Mouse (Mus musculus): ENCODE data around the gene Asb18. TPM values are rescaled to one million over a fixed set of nuclear protein-coding genes. Genes with fewer than 3 reads are reported as not detected.
A peak's percentile ranks its signal among the peaks of the same experiment; 100 is the strongest.

Asb18 gene
- polyA plus RNA-seq, 1 experiment from 2014 or later, result 0.06 TPM

DNA sequence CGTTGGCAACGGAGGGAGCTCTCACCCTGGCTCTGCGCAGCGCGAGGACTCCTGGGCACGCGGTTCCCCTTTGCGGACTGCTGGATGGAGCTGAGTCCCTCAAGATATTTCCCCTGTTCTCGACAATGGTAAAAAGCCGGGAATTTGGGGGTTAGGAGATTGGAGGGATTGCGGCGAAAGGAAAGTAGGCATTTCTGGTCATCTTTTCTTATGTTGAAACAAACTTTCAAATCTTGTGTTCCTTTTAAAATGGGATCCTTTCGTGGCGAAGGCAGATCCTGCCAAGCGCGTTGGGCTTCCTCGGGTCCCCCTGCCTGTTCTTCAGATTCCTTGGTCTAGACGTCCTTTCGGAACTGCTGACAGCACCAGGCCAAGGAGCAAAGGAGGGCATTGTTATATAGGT, 82.4 kb downstream of the Asb18 start:
- H3K4me1 ChIP-seq (ENCODE audit: control insufficient read depth, insufficient read depth, low read length), result peaks cover 20% of the 10 kb centered on the region; the same call in 1 of the 2 replicates
- H3K4me2 ChIP-seq (ENCODE audit: low read depth, low read length), result no peak overlapping the region
- 5% methylated on average over 19 of the region's 19 CpGs for WGBS
- H3K9me3 ChIP-seq (replicated peaks; ENCODE audit: control insufficient read depth, low read length), result no peaks in the 10 kb centered on the region
- H3K36me3 ChIP-seq (ENCODE audit: control insufficient read depth, insufficient read depth, low read length), result no peaks in the 10 kb centered on the region
- no peak for ATAC-seq (ENCODE audit: insufficient read depth, low FRiP score)
- H3K27me3 ChIP-seq (ENCODE audit: control insufficient read depth, insufficient read depth, low read length), result peaks cover 85% of the 10 kb centered on the region
- no peak overlapping the region for H3K27ac ChIP-seq (ENCODE audit: low read length)
- H3K9ac ChIP-seq (ENCODE audit: low read length), result no peak overlapping the region
- H3K4me3 ChIP-seq (replicated peaks; ENCODE audit: low read length), result no peak overlapping the region

DNA sequence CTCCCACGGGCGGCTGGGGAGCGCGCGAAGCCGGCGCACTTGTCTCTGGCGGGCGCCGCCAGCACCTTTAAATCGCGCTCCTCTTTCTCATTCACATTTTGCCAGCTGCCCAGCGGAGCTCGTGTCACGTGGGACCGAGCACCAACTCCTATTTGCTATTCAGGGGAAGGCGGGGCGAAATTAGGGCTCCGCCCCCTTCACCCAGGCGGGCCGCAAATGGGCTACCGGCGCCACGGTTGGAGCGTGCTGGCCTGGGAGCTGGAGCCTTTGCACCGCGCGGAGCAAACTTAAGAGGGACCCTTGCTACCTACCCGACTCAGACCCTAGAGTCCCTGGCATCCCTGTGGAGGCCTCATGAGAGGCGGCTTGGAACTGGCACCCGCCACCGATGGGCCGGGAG, 83.3 kb downstream of the Asb18 start, which contains the start of gene Gbx2:
Gene Gbx2 (minus strand): TSS at position 60 of the 400 bp plus-strand sequence.
- ATAC-seq (ENCODE audit: insufficient read depth, low FRiP score), result peak; percentile 68
- Histone ChIP-seq H3K27me3 (ENCODE audit: control insufficient read depth, insufficient read depth, low read length) (peaks cover 85% of the 10 kb centered on the region), H3K27ac (ENCODE audit: low read length) (no peak within 1 kb of the TSS), H3K9me3 (replicated peaks; ENCODE audit: control insufficient read depth, low read length) (no peaks in the 10 kb centered on the region), H3K4me1 (ENCODE audit: control insufficient read depth, insufficient read depth, low read length) (peaks cover 20% of the 10 kb centered on the region; the same call in 1 of the 2 replicates), H3K4me3 (replicated peaks; ENCODE audit: low read length) (peak within 1 kb of the TSS; percentile 49), H3K36me3 (ENCODE audit: control insufficient read depth, insufficient read depth, low read length) (no peaks in the 10 kb centered on the region), H3K4me2 (ENCODE audit: low read depth, low read length) (peak within 1 kb of the TSS; percentile 88), H3K9ac (ENCODE audit: low read length) (peak within 1 kb of the TSS; percentile 19; the same call in 1 of the 2 replicates)
- WGBS, result under 1% methylated on average over 33 of the region's 33 CpGs

DNA sequence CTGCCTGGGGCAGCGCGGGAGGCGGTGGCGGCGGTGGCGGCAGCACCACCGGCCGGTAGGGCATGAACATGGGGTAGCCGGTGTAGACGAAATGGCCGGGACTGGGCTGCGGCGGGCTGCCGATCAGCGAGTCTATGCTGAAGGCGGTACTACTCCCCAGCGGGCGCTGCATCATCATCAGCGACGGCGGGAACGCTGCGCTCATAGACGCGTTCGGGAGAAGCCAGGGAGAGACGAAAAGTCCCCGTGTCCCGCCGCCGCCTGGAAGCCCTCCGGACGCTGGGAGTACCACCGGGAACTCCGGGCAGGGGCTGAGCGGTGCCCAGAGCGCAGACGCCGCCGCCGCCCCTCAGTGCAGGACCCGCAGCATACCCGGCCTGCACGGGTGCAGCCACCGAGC, 83.9 kb downstream of the Asb18 start:
- no peak for ATAC-seq (ENCODE audit: insufficient read depth, low FRiP score)
- H3K36me3 ChIP-seq (ENCODE audit: control insufficient read depth, insufficient read depth, low read length), result no peaks in the 10 kb centered on the region
- peaks cover 85% of the 10 kb centered on the region for H3K27me3 ChIP-seq (ENCODE audit: control insufficient read depth, insufficient read depth, low read length)
- H3K9me3 ChIP-seq (replicated peaks; ENCODE audit: control insufficient read depth, low read length), result no peaks in the 10 kb centered on the region
- under 1% methylated on average over 45 of the region's 45 CpGs for WGBS
- H3K27ac ChIP-seq (ENCODE audit: low read length), result no peak overlapping the region
- peak overlapping the region; percentile 19; the same call in 1 of the 2 replicates for H3K9ac ChIP-seq (ENCODE audit: low read length)
- H3K4me2 ChIP-seq (ENCODE audit: low read depth, low read length), result peak overlapping the region; percentile 88
- H3K4me3 ChIP-seq (replicated peaks; ENCODE audit: low read length), result peak overlapping the region; percentile 49
- H3K4me1 ChIP-seq (ENCODE audit: control insufficient read depth, insufficient read depth, low read length), result peaks cover 20% of the 10 kb centered on the region; the same call in 1 of the 2 replicates

DNA sequence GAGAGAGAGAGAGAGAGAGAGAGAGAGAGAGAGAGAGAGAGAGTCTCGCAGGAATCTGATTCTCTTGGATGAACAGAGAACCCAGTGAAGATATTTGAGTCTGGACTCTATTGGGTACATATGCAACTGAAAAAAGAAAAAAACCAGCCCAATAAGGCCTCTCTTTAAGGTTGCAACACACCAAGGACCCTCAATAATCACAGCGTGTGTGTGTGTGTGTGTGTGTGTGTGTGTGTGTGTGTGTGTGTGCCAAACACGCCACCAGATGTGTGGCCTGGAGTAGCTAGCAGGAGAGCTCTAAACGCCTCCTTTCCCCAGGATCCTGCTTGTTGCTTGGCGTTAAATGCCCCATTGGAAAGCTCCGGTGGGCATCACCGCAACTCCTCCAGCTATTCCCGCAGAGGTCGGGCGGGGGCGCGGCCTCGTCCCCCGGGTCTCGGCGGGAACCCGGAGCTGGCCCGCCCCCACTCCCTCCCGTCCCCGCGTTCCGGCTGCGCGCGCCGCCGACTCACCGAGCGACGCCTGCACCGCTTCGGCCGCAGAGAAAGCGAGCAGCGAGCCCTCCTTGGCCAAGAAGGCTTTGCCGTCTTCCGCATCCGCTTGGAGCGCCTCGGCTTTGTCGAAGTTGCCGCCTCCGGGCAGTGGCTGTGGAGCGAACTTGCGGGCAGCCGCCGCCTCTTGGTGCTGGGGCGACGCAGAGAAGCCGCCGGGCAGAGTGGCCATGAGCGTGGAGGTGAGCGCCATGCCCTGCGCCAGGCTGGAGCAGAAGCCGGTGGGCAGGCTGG, 84.6 kb downstream of the Asb18 start:
- Histone ChIP-seq H3K4me1 (ENCODE audit: control insufficient read depth, insufficient read depth, low read length) (peaks cover 17% of the 10 kb centered on the region; the same call in 1 of the 2 replicates), H3K4me3 (replicated peaks; ENCODE audit: low read length) (peak overlapping the region; percentile 49), H3K9me3 (replicated peaks; ENCODE audit: control insufficient read depth, low read length) (no peaks in the 10 kb centered on the region), H3K27me3 (ENCODE audit: control insufficient read depth, insufficient read depth, low read length) (peaks cover 88% of the 10 kb centered on the region), H3K4me2 (ENCODE audit: low read depth, low read length) (peak overlapping the region; percentile 88), H3K36me3 (ENCODE audit: control insufficient read depth, insufficient read depth, low read length) (no peaks in the 10 kb centered on the region), H3K9ac (ENCODE audit: low read length) (peak overlapping the region; percentile 19; the same call in 1 of the 2 replicates), H3K27ac (ENCODE audit: low read length) (no peak overlapping the region)
- under 1% methylated on average over 54 of the region's 55 CpGs for WGBS
- ATAC-seq (ENCODE audit: insufficient read depth, low FRiP score), result no peak

DNA sequence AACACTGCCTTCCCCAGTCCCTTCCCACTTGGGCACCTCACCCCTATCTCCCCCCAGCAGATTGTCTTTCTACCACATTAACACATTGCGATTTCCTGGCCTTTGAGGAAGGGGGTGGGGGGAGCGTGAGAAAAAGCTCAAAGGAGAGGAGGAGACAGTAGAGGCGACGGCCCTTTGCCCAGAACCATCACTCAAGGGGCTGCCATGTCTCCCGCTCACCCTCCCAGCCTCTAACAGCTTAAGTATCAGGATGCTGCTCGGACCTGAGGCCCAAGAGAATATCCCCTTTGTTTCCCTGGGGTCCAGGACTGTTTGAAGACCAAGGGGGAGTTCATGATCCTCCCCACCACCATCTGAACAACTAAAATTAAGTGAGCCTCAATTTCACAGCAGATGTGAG, 85.3 kb downstream of the Asb18 start:
- ATAC-seq (ENCODE audit: insufficient read depth, low FRiP score), result no peak
- Histone ChIP-seq H3K9me3 (replicated peaks; ENCODE audit: control insufficient read depth, low read length) (no peaks in the 10 kb centered on the region), H3K9ac (ENCODE audit: low read length) (no peak overlapping the region), H3K4me1 (ENCODE audit: control insufficient read depth, insufficient read depth, low read length) (peaks cover 17% of the 10 kb centered on the region; the same call in 1 of the 2 replicates), H3K4me2 (ENCODE audit: low read depth, low read length) (no peak overlapping the region), H3K4me3 (replicated peaks; ENCODE audit: low read length) (0 out of 2 replicates have a peak overlapping the region, but pooled peaks have one; percentile 0), H3K27me3 (ENCODE audit: control insufficient read depth, insufficient read depth, low read length) (peaks cover 91% of the 10 kb centered on the region), H3K27ac (ENCODE audit: low read length) (no peak overlapping the region), H3K36me3 (ENCODE audit: control insufficient read depth, insufficient read depth, low read length) (no peaks in the 10 kb centered on the region)
- 5% methylated on average over 6 of the region's 6 CpGs for WGBS

DNA sequence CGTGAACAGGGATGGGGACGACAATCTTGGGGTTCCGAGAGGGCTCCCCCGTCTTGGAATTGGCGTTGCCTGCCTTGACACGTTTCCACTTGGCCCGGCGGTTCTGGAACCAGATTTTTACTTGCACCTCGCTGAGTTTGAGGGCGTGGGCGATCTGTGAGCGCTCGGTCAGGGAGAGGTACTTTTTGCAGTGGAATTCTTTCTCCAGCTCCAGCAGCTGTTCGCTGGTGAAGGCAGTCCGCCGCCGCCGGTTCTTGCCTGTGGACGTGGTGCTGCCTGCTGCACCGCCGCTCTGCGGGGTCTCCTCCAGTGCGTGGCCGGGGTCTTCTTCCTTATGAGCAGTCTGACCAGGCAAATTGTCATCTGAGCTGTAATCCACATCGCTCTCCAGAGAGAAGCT, 85.8 kb downstream of the Asb18 start:
- peaks cover 91% of the 10 kb centered on the region for H3K27me3 ChIP-seq (ENCODE audit: control insufficient read depth, insufficient read depth, low read length)
- H3K4me1 ChIP-seq (ENCODE audit: control insufficient read depth, insufficient read depth, low read length), result peaks cover 17% of the 10 kb centered on the region; the same call in 1 of the 2 replicates
- no peaks in the 10 kb centered on the region for H3K36me3 ChIP-seq (ENCODE audit: control insufficient read depth, insufficient read depth, low read length)
- no peak overlapping the region for H3K4me2 ChIP-seq (ENCODE audit: low read depth, low read length)
- H3K27ac ChIP-seq (ENCODE audit: low read length), result no peak overlapping the region
- no peak overlapping the region for H3K9ac ChIP-seq (ENCODE audit: low read length)
- 0 out of 2 replicates have a peak overlapping the region, but pooled peaks have one; percentile 0 for H3K4me3 ChIP-seq (replicated peaks; ENCODE audit: low read length)
- 13% methylated on average over 25 of the region's 25 CpGs for WGBS
- ATAC-seq (ENCODE audit: insufficient read depth, low FRiP score), result no peak
- H3K9me3 ChIP-seq (replicated peaks; ENCODE audit: control insufficient read depth, low read length), result no peaks in the 10 kb centered on the region

DNA sequence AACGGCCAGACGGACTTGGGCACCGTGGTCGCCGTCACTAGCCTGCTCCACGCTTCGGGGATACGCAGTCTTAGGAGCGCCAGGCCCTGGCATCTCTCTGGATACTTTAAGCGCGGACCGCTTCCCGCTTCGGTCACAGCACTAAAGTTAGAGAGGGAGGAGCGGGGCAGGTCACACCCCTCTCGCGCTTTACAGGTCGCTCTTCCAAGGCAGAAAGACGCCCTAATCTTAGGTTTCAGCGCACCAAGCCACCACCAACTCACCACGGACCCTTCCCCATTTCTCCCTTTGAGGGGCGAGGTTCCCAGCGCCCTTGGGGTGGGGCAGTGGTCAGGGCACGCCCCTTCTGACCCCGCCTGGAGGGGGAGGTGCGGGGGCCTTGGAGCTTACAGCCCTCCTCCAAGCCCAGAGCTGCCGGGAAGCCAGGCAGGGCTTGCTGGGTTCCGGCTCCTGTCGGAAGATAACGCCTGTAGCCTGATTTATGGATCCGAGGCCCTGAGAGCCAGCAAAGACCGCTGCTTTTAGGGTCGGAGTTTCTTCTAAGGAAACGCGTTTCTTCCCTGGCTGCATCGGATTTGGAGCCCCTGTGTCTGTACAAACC, 87.3 kb downstream of the Asb18 start:
- Histone ChIP-seq H3K4me1 (ENCODE audit: control insufficient read depth, insufficient read depth, low read length) (peaks cover 24% of the 10 kb centered on the region), H3K9me3 (replicated peaks; ENCODE audit: control insufficient read depth, low read length) (no peaks in the 10 kb centered on the region), H3K27me3 (ENCODE audit: control insufficient read depth, insufficient read depth, low read length) (peaks cover 96% of the 10 kb centered on the region), H3K36me3 (ENCODE audit: control insufficient read depth, insufficient read depth, low read length) (no peaks in the 10 kb centered on the region), H3K4me2 (ENCODE audit: low read depth, low read length) (peak overlapping the region; percentile 50), H3K27ac (ENCODE audit: low read length) (no peak overlapping the region), H3K4me3 (replicated peaks; ENCODE audit: low read length) (peak overlapping the region; percentile 32), H3K9ac (ENCODE audit: low read length) (no peak overlapping the region)
- no peak for ATAC-seq (ENCODE audit: insufficient read depth, low FRiP score)
- WGBS, result 1% methylated on average over 36 of the region's 36 CpGs

DNA sequence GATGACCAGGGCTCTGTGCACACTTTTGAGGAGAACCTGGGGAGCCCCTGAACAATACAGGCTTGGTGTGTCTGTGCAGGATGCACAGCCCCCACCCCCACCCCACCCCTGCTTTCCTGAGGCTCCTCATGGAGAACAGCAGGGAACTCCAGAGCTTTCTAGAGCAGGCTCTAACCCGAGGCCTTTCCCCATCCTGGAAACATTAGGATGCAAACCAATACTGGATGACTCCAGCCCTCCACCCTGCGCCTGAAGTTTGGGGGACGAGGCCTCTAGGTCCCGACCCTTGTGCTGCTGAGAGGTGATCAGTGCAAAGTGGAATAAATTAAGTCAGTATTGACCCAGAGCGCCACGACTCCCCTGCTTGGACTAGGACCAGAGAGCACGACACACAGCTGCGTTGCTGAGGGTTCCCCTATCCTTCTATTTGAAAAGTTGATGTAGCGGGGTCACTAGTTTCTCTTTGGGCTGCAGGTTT, 87.8 kb downstream of the Asb18 start:
- Histone ChIP-seq H3K9ac (ENCODE audit: low read length) (no peak overlapping the region), H3K4me1 (ENCODE audit: control insufficient read depth, insufficient read depth, low read length) (peaks cover 24% of the 10 kb centered on the region), H3K27ac (ENCODE audit: low read length) (no peak overlapping the region), H3K27me3 (ENCODE audit: control insufficient read depth, insufficient read depth, low read length) (peaks cover 96% of the 10 kb centered on the region), H3K4me3 (replicated peaks; ENCODE audit: low read length) (peak overlapping the region; percentile 32), H3K4me2 (ENCODE audit: low read depth, low read length) (peak overlapping the region; percentile 50), H3K9me3 (replicated peaks; ENCODE audit: control insufficient read depth, low read length) (no peaks in the 10 kb centered on the region), H3K36me3 (ENCODE audit: control insufficient read depth, insufficient read depth, low read length) (no peaks in the 10 kb centered on the region)
- WGBS, result 29% methylated on average over 9 of the region's 9 CpGs
- no peak for ATAC-seq (ENCODE audit: insufficient read depth, low FRiP score)

All from stomach, embryonic 16.5 days (tissue).